Mouse (Mus musculus) kidney, postnatal 0 days (tissue): ENCODE results near the gene BC049352. TPM values are rescaled to one million over a fixed set of nuclear protein-coding genes. Genes with fewer than 3 reads are reported as not detected.

ENCODE experiments used
- ATAC-seq: fragments of 200-750 bp; cut with Nextera tagmentation; replicated peaks from 2 replicates; pipeline ENCODE4 v1.8.0; 2017; ENCODE audit warnings: low read depth, moderate number of reproducible peaks, moderate TSS enrichment, moderate library complexity; ENCODE audit not compliant: low FRiP score
- DNase-seq: peaks from one replicate; pipeline ENCODE4 v3.0.0-alpha.2; 2016; ENCODE audit warnings: low spot score
- H3K27ac ChIP-seq: fragments of 300-500 bp; sonication (generic); 2 replicates; pipeline ENCODE4 v1.5.1; 2014; ENCODE audit warnings: mild to moderate bottlenecking
- H3K27me3 ChIP-seq: fragments of 300-500 bp; sonication (generic); 2 replicates; pipeline ENCODE4 v1.6.1; 2014; ENCODE audit warnings: low read length, mixed read lengths; ENCODE audit not compliant: insufficient read depth
- H3K36me3 ChIP-seq: fragments of 300-500 bp; sonication (generic); 2 replicates; pipeline ENCODE4 v1.6.1; 2014; ENCODE audit warnings: low read length, mixed read lengths; ENCODE audit not compliant: insufficient read depth
- H3K4me1 ChIP-seq: fragments of 300-500 bp; sonication (generic); replicated peaks from 2 replicates; pipeline ENCODE4 v1.6.1; 2014; ENCODE audit warnings: antibody characterized with exemption, low read length, mixed read lengths; ENCODE audit not compliant: insufficient read depth
- H3K4me2 ChIP-seq: fragments of 300-500 bp; sonication (generic); 2 replicates; pipeline ENCODE4 v1.6.1; 2014; ENCODE audit warnings: mild to moderate bottlenecking, low read length, moderate library complexity, mixed read lengths
- H3K4me3 ChIP-seq: fragments of 300-500 bp; sonication (generic); replicated peaks from 2 replicates; pipeline ENCODE4 v1.5.1; 2014; ENCODE audit warnings: low read depth, low read length
- H3K9ac ChIP-seq: fragments of 300-500 bp; sonication (generic); 2 replicates; pipeline ENCODE4 v1.6.1; 2014; ENCODE audit warnings: low read depth, low read length
- H3K9me3 ChIP-seq: fragments of 300-500 bp; sonication (generic); replicated peaks from 2 replicates; pipeline ENCODE4 v1.6.1; 2016; ENCODE audit warnings: low read length, inconsistent platforms, mixed read lengths
- CTCF ChIP-seq: IDR thresholded peaks from 2 replicates; pipeline ENCODE4 v1.5.1; 2016; ENCODE audit warnings: antibody characterized with exemption, low read depth, mild to moderate bottlenecking, moderate library complexity
- WGBS: fragments of 180-500 bp; shearing (Covaris S2); extraction: QIAGEN DNeasy Blood & Tissue Kit; methylation state at CpG from one replicate; pipeline ENCODE4 v1.1.7; 2014; 5-methylcytosine and 5-hydroxymethylcytosine counted together
- polyA plus RNA-seq: library from polyadenylated mRNA; unstranded; fragments of >200 nt; fragmentation: Nextera tagmentation; extraction: Ambion mirVana; gene quantifications from 2 replicates; pipeline ENCODE4 v1.2.1, GENCODE M21; 2015

The BC049352 gene
- polyA plus RNA-seq, 1 experiment from 2014 or later, result 0.08 TPM

DNA sequence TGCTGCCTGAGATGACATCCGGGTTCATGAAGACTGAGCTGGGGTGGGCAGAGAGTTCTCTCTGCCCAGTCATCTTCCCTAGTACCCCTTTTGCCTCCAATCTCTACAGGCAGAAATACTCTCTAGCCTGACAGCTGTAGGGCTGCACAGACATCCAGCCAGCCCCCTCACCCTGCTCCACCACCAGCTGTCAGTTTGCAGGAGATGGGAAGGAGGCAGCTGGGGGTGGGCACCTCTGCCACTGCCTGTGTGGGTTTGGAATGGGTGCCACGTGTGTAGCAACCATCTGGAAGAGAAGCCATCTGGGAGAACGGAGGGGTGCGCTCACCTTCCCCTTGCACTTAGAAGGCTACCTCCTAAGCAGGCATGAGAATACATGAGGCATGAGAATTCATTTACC, 3.4 kb downstream of the BC049352 start:
- Histone ChIP-seq H3K4me2 (no peak overlapping the region), H3K27me3 (no peaks in the 10 kb centered on the region), H3K27ac (no peak overlapping the region), H3K4me1 (no peaks in the 10 kb centered on the region), H3K4me3 (no peak overlapping the region), H3K36me3 (no peaks in the 10 kb centered on the region), H3K9me3 (no peaks in the 10 kb centered on the region), H3K9ac (no peak overlapping the region)
- no peak for ATAC-seq
- TF ChIP-seq CTCF, result no peak
- WGBS, result 62% methylated on average over 4 of the region's 4 CpGs
- DNase-seq, result no peak

GRCm38 (mm10) chr9:45188570-45189563, 7.1 kb downstream of the BC049352 start:
- TF ChIP-seq CTCF, result no peak
- no peak overlapping the region for H3K4me3 ChIP-seq
- no peak for DNase-seq
- no peak overlapping the region for H3K27ac ChIP-seq
- WGBS, result 88% methylated on average over 10 of the region's 10 CpGs
- H3K9ac ChIP-seq, result no peak overlapping the region
- ATAC-seq, result no peak
- H3K4me2 ChIP-seq, result no peak overlapping the region
- no peaks in the 10 kb centered on the region for H3K9me3 ChIP-seq
- no peaks in the 10 kb centered on the region for H3K36me3 ChIP-seq
- no peaks in the 10 kb centered on the region for H3K27me3 ChIP-seq
- H3K4me1 ChIP-seq, result no peaks in the 10 kb centered on the region

DNA sequence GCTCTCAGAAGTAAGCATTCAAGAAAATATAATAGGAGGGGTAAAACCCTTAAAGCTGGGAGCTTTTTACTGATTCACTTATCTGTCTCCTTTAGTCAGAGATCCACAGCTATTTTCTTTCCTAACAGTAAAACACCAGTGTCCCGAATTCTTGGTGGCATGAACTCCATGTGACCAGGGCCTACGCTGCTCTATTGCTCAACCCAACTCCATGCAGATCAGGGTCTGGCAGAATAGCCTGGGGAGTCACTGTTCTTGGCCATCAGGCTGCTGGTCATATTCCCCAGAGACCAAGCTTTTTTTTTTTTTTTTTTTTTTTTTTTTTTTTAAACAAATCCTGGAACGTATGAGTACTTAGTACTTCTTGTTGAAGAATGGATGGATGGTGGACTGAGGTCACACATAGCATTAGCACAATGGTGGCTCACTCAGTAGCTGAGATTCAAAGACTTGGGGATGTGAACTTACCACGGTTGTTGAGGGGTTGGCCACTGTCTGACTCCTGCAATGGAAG, 7.9 kb downstream of the BC049352 start:
- Histone ChIP-seq H3K27me3 (no peaks in the 10 kb centered on the region), H3K36me3 (no peaks in the 10 kb centered on the region), H3K27ac (no peak overlapping the region), H3K4me2 (no peak overlapping the region), H3K4me3 (no peak overlapping the region), H3K9me3 (no peaks in the 10 kb centered on the region), H3K9ac (no peak overlapping the region), H3K4me1 (no peaks in the 10 kb centered on the region)
- ATAC-seq, result no peak
- 83% methylated on average over 4 of the region's 4 CpGs for WGBS
- TF ChIP-seq CTCF, result no peak
- DNase-seq, result no peak

DNA sequence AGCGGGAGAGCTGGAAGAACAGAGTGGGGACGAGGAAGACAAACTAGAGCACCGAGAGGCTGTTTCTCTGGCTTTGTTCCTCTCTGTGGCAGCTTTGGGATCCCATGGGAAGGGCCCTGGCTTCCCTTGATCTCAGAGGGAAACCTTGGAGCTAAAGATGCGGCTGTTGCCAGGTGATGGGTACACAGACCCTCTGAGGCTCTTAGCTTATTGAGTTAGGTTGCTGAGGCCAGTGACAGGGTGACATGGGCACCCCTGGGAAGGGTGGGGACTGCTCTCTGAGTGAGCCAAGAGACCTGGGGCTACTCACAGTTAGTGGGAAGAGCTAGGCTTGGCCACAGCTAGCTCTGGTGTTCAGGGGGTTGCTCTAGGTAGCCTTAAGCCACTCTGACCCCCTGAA, 13.7 kb downstream of the BC049352 start:
- DNase-seq, result no peak
- no peak overlapping the region for H3K4me2 ChIP-seq

GRCm38 (mm10) chr9:45196125-45196830, 14.5 kb downstream of the BC049352 start:
- H3K27me3 ChIP-seq, result no peaks in the 10 kb centered on the region
- no peak overlapping the region for H3K27ac ChIP-seq
- WGBS, result 63% methylated on average over 8 of the region's 8 CpGs
- H3K9me3 ChIP-seq, result no peaks in the 10 kb centered on the region
- TF ChIP-seq CTCF, result no peak
- DNase-seq, result no peak
- no peak for ATAC-seq
- H3K9ac ChIP-seq, result no peak overlapping the region
- H3K4me1 ChIP-seq, result no peaks in the 10 kb centered on the region
- H3K4me3 ChIP-seq, result no peak overlapping the region
- H3K4me2 ChIP-seq, result no peak overlapping the region
- H3K36me3 ChIP-seq, result no peaks in the 10 kb centered on the region

More for the DNA sequence above, 13.7 kb downstream of the BC049352 start:
- Histone ChIP-seq H3K9ac (no peak overlapping the region), H3K27me3 (no peaks in the 10 kb centered on the region), H3K36me3 (no peaks in the 10 kb centered on the region), H3K27ac (no peak overlapping the region), H3K4me3 (no peak overlapping the region), H3K4me1 (no peaks in the 10 kb centered on the region), H3K9me3 (no peaks in the 10 kb centered on the region)
- no peak for TF ChIP-seq CTCF
- 72% methylated on average over 4 of the region's 4 CpGs for WGBS
- no peak for ATAC-seq

GRCm38 (mm10) chr9:45197549-45197948, 15.7 kb downstream of the BC049352 start:
- Histone ChIP-seq H3K4me1 (no peaks in the 10 kb centered on the region), H3K27me3 (no peaks in the 10 kb centered on the region), H3K4me3 (no peak overlapping the region), H3K9me3 (no peaks in the 10 kb centered on the region), H3K36me3 (no peaks in the 10 kb centered on the region), H3K27ac (no peak overlapping the region), H3K9ac (no peak overlapping the region), H3K4me2 (no peak overlapping the region)
- 73% methylated on average over 5 of the region's 5 CpGs for WGBS
- DNase-seq (no peak), ATAC-seq (no peak)
- no peak for TF ChIP-seq CTCF
